Mouse (Mus musculus): ENCODE data around the gene Acat2.
"Not testable (repeated sequence)": the region's sequence is repeated elsewhere in the genome, so short reads cannot be mapped to it uniquely, and the experiment has no call there.

The Acat2 gene

DNA sequence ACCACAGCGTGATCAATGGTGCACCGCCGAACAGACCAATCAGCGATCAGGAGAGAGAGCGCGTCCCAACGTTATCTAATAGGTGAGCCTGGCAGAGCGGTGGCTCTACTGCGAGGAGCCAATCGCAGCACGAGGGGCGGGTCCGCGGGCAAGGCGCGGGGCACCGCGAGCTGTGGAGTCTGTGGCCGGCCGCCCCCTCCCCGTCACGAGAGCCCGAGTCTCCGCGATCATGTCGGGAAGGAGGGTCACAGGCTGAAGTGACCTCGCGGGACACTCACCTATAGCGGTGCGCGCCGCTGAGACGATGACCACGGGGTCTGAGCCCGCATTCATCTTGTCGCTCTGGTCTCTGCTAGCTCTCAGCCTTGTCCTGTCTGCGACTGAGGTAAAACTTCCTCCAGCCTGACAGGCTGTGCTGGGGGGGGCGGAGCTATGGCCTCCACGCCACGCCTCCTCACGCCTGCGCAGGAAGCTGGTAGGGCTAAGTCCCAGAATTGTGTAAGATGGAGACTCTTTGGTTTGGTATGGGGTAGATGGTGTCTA, at the start of gene Acat2:
Acat2 (minus strand) TSS at position 417 of the 543 bp plus-strand sequence.
- DNase-seq (ENCODE audit: low read depth, low spot score): peak; percentile 94

DNA sequence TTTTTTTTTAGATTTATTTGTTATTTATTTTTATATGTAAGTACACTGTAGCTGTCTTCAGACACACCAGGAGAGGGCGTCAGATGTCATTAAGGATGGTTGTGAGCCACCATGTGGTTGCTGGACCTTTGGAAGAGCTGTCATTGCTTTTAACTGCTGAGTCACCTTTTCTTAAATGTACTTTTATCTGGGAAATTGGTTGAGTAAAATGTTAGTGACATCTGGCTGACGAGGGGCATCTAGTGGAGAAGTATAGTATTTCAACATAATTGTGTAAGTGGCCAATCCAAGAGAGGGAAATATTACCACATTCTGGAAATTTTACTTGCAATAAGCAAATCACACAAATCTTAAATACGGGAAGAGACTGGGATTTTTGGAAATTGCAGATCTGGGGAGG, 49.3 kb upstream of the Acat2 start:
- peak; percentile 68 for DNase-seq (ENCODE audit: low read depth, low spot score)

- DNase-seq (ENCODE audit: low read depth, low spot score): no peak
These were observed 48.0 kb upstream of the Acat2 start for GRCm38 (mm10) chr17:13008528-13008927.

DNA sequence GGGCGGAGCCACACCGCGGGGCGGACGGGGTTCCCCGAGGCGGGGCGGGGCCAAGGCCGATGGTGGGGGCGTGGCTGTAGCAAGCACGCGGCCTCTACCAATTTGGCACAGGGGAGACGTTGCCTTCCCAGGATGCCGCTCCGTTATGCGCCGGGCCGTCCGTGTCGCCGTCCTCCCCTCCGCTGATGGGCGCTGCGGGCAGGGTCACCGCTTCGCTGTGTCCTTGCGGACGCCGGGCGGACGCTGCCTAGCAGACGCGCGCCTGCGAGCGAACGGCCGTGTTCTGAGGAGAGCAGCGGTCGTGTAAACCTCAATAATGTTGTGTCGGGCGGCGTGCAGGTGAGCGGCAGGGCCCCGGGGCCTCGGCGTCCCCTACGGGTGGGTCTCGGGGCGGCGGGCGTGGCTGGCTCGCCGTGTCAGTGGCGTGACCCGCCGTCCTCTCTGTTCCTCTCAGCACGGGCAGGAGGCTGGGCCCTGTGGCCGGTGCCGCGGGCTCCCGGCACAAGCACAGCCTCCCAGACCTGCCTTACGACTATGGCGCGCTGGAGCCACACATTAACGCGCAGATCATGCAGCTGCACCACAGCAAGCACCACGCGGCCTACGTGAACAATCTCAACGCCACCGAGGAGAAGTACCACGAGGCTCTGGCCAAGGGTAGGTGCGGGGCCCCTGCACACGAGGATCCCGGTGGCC, 47.3 kb upstream of the Acat2 start:
- DNase-seq (ENCODE audit: low read depth, low spot score): peak; percentile 95

- DNase-seq (ENCODE audit: low read depth, low spot score): no peak
These were observed 46.4 kb upstream of the Acat2 start for GRCm38 (mm10) chr17:13006984-13007383.

- not testable (repeated sequence) for DNase-seq (ENCODE audit: low read depth, low spot score)
These were observed 46.0 kb upstream of the Acat2 start, which contains the start of gene Sod2 for GRCm38 (mm10) chr17:13006546-13006945. Gene Sod2, plus strand, starts transcription at chr17:13006846.

- not testable (repeated sequence) for DNase-seq (ENCODE audit: low read depth, low spot score)
These were observed 43.9 kb upstream of the Acat2 start for GRCm38 (mm10) chr17:13004436-13004835.

DNA sequence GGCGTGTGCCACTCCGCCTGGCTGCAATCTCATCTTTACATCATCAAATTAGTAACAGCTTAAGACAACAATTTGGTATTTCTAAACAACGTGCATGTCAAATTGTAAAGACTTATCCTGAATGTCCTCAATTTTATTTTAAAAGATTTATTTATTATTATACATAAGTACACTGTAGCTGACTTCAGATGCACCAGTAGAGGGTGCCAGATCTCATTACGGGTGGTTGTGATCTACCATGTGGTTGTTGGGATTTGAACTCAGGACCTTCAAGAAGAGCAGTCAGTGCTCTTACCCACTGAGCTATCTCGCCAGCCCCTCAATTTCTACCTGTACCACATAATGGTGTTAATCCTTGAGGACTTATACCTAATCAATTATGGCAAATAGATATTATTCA, 41.7 kb upstream of the Acat2 start:
- not testable (repeated sequence) for DNase-seq (ENCODE audit: low read depth, low spot score)

DNA sequence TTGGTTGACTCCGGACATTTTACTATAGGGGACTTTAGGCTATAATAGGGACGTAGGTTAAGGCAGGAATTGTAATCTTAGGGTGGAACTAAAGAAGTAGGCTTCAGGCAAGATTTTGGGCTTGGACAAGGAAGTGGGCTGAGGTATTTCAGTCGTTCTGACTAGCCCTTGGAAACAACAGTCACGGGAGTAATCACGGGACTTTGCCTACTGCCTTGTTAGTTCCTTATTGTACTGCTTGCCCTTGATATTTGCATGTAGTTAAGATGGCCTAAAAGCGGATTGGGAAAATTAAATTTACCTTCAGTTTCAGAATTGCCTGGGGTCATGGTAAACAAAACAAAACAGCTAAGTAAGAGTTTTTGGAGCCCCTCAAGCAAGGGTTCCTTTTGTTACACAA, 38.5 kb upstream of the Acat2 start:
- no peak for DNase-seq (ENCODE audit: low read depth, low spot score)

- no peak for DNase-seq (ENCODE audit: low read depth, low spot score)
These were observed 37.3 kb upstream of the Acat2 start for GRCm38 (mm10) chr17:12997890-12998289.

GRCm38 (mm10) chr17:12996345-12996744, 35.8 kb upstream of the Acat2 start:
- DNase-seq (ENCODE audit: low read depth, low spot score): peak; percentile 36

DNA sequence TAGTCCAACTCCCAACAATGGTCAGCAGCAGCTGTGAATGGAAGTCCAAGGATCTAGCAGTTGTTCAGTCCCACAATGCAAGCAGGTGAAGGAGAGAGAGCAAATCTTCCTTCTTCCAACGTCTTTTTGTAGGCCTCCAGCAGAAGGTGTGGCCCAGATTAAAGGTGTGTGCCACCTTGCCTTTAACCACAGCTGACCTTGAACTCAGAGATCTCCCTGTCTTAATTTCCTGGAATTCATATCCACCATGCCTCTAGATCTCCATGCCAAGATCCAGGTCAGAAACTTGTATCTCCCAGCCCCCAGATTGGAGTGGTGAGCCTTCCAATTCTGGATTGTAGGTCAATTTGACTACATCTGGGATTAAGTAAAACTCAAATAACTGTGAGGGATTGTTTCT, 33.5 kb upstream of the Acat2 start, which contains the start of gene Wtap:
Wtap (minus strand) TSS at position 101 of the 400 bp plus-strand sequence.
- DNase-seq (ENCODE audit: low read depth, low spot score): no peak

GRCm38 (mm10) chr17:12992470-12992991, 32.0 kb upstream of the Acat2 start:
- peak; percentile 92 for DNase-seq (ENCODE audit: low read depth, low spot score)

DNA sequence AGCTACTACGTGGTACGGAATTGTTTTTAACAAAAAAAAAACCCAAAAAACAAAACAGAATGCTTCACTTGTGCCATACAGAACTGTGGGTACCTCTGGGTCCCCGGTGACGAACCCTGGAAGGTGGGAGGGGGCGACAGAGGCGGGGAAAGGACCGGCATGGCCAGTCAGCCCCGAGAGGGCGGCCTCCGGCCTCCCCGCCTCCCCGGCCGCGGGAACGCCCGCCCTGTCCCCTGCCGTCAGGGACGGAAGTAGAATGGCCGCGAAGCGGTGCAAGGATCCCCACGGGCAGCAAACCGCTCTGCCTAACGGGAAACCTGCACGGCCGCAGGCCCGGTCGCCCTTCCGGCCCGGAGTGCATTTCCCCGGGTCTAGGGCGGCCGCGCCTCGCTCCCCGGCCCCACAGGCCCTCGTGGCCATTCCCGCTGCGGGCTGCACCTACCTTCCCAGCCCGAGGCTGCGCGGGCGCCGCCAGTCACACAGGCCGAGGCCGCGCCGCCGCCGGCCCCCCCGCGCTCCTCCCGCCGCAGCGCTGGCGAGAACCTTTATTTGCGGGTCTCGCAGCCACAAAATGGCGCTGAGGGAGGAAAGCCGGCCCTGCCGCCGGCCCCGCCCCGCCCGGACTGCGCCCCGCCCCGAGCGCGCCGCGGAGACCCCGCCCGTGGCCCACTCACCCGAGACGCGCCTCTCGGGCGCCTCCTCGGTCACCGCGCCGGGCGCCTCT, 31.2 kb upstream of the Acat2 start:
- DNase-seq (ENCODE audit: low read depth, low spot score): peak; percentile 69

DNA sequence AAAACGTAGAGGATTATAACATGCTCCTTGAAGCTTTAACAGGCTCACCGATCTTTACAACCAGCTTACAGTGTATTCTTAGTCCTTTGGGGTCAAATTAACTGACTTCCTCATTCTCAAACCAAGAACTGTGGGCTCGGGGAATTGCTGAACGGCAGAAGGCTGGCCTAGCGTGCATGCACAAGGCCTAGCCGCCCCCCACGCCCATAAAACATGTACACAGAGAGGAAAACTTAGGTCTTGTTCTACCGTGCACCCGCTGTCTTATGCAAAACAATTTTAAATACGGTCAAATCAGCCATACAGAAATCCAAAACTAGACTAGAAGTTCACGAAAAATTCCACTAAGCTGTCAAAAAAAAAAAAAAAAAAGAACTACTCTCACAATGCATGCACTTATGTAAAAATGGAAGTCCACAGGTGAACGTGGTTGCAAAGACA, 30.7 kb upstream of the Acat2 start:
- peak; percentile 19 for DNase-seq (ENCODE audit: low read depth, low spot score)

DNA sequence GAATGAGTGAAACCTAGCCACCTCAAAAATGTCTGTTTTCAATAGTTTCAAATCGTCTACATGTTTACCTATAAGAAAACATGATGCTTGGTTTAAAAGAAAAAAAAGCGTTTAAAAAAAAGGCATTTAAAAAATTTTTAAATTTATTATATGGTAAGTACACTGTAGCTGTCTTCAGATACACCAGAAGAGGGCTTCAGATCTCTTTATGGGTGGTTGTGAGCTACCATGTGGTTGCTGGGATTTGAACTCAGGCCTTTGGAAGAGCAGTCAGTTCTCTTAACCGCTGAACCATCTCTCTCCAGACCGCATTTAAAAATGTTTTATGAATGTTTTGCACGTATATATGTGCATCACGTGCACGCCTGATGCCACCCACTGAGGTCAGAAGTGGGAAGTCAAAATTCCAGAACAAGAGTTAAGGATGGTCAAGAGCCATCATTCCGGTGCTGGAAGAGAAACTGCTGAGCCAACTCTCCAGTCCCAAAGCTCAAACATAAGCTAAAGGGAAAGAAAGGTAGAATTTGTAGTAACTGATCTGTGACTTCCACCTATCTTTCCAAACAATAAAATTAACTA, 30.1 kb upstream of the Acat2 start:
- DNase-seq (ENCODE audit: low read depth, low spot score): no peak

DNA sequence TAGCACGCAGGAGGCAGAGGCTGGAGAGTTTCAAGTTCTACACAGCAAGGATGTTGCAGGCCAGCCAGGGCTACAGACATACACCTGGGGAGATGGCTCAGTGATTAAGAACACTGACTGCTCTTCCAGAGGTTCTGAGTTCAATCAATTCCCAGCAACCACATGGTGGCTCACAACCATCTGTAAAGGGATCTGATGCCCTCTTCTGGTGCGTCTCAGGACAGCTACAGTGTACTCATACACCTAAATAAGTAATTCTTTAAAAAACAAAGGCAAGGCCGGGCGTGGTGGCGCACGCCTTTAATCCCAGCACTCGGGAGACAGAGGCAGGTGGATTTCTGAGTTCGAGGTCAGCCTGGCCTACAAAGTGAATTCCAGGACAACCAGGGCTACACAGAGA, 27.5 kb upstream of the Acat2 start:
- DNase-seq (ENCODE audit: low read depth, low spot score): not testable (repeated sequence)

- DNase-seq (ENCODE audit: low read depth, low spot score): no peak
These were observed 23.4 kb upstream of the Acat2 start for GRCm38 (mm10) chr17:12983988-12984387.

DNA sequence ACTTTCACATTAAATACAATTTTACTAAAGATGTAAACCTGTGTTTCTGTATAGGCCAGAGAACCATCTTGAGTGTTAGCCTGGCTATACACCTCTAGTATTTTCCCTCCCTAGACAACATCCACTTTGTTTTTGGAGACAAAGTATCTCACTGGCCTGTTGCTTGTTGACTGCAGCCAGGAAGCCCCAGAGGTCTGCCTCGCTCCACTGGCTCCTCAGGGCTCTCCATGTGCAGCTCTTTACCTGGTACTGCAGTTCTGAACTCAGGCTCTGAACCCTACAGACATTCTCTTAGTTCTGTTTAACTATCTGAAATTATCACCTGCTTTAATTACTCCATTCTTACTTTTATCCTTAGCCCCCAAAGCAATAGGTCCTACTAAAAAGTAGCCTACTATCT, 18.0 kb upstream of the Acat2 start:
- no peak for DNase-seq (ENCODE audit: low read depth, low spot score)

DNA sequence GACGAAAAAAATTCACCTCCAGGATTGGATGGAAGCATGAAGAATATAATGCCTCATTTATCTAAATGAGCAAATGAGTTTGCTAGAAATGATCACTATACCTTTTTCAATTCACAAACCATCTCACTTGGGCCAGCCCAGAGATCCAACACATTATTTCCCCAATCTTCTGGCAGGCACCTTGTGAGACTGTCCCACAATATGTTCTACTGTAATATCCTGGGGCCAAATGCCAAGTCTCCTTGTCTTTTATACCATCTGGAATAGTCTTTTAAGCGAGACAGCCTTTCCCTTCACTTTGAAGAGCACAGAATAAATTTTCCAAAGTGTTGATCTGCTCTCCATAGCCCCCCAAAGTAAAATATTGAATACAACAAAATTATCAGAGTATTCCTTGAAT, 13.3 kb upstream of the Acat2 start:
- no peak for DNase-seq (ENCODE audit: low read depth, low spot score)

DNA sequence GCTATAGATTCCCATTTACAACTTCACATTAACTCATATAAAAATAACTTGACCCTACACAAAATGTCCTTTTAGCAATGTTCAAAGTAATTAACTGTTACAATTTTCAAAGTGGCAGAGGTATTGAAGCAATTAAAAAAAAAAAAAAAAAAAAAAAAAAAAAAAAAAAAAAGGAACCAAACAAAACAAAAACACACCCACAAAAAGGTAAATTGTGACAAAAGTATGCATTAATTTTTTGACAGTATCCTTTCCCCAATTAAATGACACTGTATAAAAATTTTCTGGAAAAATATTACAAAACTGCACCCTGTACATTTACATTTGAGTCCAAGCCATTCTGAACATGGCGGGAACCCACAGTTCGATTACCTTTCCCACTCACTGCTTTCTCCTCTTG, 6.6 kb upstream of the Acat2 start:
- no peak for DNase-seq (ENCODE audit: low read depth, low spot score)

GRCm38 (mm10) chr17:12963476-12963875, 2.9 kb upstream of the Acat2 start:
- DNase-seq (ENCODE audit: low read depth, low spot score): no peak
